Mouse (Mus musculus) MEL-GATA-1-ER (cell line): ENCODE measurements around the gene Galnt9.

ENCODE experiments used
- DNase-seq: peaks from one replicate; pipeline ENCODE4 v3.0.0-alpha.2; 2012; ENCODE audit warnings: low read depth; ENCODE audit errors: extremely low read depth

Galnt9 gene

DNA sequence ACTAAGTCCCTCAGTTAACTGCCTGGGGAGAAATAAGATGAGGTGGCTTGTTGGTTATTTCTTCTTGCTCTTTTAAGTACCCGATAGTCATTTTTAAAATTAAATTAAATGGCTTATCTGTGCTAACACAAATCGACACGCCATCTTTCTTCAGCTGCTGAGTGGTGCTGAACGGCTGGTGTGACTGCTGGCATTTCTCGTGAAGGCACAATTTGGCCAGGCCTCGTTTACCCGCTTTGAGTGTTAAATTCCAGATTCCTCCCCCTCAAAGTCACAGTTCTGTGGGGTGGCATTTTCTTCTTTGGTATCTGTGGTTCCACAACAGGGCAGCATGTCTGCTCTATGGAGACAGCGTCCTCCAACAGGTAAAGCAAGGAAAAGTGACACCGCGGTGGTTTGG, 83.2 kb downstream of the Galnt9 start:
- DNase-seq: no peak

DNA sequence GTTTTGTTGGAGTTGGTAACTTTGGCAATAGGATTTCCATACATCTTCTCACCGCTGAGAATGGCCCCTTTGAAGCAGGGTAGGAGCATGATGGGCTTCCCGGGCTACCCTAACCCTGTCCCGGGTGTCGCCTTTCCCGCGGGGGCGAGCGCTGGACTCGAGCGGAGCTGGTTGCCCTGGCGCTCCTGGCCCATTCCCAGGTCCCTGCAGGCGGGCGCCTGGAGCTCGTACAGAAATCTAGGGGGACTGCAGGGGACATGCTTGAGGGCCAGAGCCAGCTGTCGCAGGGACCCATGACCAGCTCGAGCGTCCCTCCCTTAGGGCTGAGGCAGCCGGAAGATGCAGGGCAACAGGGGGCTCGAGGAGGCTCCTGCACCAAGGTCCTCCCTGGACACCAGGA, 84.0 kb downstream of the Galnt9 start:
- no peak for DNase-seq

DNA sequence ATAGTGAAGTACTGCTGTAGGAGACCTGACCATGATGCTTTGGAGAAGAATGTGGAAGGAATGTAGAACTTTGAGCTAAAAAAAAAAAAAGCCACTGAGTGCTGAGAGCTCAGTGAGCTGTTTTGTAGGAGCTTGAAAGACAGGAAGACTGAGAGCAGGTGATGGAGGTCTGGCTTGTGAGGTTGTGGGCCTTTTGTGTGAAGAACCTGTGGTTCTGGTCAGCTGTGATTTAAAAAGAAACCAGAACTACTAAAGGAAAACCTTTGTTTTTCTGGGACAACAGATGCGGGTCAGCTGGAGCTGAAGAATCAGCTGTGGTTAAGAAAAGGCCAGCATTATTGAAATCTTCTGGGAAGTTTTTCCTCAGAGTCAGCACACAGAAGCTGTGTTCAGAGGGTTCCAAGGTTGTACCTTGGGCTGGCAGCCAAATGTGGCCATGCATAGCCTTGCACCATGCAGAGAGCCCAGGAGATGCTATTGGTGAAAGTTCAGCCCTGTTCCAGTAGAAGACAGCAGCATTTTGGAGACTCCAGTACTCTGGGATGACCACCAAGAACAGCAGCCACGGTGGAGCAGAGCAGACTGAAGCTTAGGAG, 85.5 kb downstream of the Galnt9 start:
- DNase-seq: no peak

GRCm38 (mm10) chr5:110635951-110636707, 92.0 kb downstream of the Galnt9 start:
- no peak for DNase-seq

- DNase-seq: no peak
These were observed 94.3 kb downstream of the Galnt9 start for GRCm38 (mm10) chr5:110638306-110639074.

DNA sequence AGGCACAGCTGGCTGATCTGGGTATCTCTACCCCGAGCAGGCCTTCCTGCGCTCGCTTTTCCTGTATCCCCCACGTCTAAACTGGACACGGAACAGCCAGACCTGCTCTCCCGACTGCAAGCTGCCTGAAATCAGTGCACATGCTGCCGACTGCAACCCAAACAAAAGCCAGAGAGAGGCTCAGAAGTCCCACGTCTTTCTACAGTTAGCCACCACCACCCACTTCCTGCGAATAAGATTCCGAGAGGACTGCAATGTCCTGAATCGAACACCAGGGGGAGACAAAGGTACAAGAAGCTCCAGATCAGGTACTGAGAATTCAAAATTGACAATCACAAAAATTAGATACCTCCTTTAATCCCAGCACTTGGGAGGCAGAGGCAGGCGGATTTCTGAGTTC, 95.3 kb downstream of the Galnt9 start:
- peak; percentile 56 for DNase-seq

- DNase-seq: no peak
These were observed 102.2 kb downstream of the Galnt9 start for GRCm38 (mm10) chr5:110646377-110646776.

DNA sequence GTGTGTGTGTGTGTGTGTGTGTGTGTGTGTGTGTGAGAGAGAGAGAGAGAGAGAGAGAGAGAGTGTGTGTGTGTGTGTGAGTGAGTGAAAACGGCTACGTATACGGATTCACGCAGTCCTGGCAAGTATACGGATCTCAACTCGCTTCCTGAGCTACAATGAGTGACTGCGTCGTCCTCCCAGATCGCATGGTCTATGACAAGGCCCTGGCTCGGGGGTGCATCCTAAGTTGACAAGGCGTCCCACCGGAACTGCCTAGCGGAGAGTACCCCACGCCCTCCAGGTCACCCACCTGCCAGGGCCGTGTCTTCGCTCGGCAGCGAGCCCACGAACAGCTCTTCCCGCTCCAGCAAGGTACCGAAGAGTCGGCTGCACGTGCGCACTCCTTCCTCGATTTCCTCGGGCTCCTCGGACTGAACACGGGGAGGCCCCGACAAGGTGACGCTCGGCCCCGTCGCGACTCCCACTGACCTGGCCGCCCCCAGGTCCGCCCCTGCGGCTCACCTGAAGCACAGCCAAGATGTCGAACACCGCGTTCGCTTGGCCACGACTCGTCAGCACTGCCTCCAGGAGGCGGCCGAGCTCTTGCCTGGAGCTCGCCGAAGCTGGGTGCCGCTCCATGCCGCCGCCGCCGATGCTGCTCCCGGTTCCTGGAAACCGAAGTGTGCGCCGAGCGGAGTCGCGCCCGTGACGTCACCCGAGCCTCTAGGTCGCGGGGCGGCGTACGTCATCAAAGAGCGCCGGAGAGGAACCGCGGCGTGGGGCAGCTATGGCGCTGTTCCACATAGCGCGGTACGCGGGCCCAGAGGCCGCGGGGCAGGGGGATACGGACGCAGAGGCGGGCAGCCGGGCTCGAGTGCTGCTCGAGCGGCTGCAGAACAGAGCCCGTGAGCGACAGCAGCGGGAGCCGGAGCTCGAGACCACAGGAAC, 108.8 kb downstream of the Galnt9 start, which contains the start of the genes Noc4l and Ddx51:
Gene Noc4l (minus strand): TSS at position 699 of the 930 bp plus-strand sequence.
Gene Ddx51 (plus strand): TSS at position 733 of the 930 bp plus-strand sequence.
- DNase-seq: peak; percentile 66

- DNase-seq: peak; percentile 6
These were observed 109.5 kb downstream of the Galnt9 start for GRCm38 (mm10) chr5:110653686-110654085.

GRCm38 (mm10) chr5:110659682-110660081, 115.5 kb downstream of the Galnt9 start:
- no peak for DNase-seq

DNA sequence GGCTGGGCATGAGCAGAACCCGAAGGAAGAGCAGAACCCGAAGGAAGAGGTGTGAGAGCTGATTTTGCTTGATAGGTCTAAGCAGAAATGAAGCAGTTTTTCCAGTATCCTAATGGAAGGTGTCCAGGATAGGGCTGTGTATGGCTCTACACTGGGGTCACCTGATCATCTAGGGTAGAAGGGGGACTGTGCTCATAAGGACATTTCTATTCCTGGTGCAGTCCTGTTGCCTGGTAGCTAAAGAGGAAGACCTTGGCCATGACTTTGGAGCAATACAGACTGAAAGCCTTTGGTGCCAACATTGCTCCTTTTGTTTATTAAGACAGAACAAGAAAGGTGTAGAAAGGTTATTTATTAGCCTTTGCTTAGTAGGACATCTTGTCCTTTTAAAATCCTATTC, 119.9 kb downstream of the Galnt9 start:
- no peak for DNase-seq

- no peak for DNase-seq
These were observed 120.7 kb downstream of the Galnt9 start for GRCm38 (mm10) chr5:110664750-110665269.

DNA sequence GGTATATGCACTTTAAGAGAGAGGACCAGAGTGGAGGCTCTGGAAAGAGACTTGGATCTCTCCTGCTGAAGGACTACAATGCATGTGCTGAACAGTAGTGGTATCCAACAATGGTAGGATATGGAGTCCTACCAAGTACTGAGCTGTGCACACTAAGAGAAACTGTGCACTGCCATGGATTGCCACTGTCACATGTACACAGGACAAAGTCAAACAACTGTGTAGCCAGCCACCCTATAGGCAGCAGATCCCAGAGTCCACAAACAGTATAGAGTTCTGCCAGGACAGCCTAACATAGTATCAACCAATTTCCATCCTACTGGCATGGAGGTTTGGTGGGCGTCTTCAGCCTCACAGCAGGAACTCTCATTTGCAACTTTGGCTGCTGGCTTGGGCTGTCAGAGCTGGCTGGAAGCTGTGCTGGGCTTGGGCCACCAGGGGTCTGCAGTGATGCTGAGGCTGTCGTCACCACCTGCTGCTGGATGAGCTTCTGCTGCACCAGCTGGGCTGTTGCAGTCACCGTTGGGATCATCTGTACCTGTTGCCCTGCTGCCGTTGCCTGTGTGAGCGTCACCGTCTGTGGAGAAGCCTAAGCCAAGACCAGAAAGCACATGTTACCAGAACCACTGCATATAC, 121.4 kb downstream of the Galnt9 start:
- no peak for DNase-seq
